Mouse (Mus musculus): ENCODE measurements at regions not wholly inside any gene's neighbourhood (a gene's known extent, or its start where the extent isn't known, plus 50 kb on each side); places are given as distances from the start of the nearest gene placed in this dataset.

DNA sequence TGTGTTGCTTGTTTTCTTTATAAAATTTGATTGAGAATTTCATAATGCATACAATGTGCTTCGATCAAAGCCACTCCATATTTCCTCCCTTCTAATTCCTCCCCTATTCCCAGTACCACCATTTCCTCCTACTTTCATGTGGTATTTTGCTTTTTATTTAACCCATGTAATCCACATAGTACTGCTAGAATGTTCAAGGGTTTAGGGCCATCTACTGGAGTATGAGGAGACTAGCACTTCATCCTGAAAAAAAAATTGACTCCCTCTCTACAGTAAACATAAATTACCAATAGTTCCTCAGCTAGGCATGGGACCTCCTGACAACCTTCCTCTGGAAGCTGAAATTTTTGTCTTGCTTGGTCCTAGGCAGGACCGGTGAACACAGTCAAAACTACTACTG, 163.0 kb downstream of the Gpr165 start:
- no peak for DNase-seq (ENCODE audit: low spot score in 2 of 2)

DNA sequence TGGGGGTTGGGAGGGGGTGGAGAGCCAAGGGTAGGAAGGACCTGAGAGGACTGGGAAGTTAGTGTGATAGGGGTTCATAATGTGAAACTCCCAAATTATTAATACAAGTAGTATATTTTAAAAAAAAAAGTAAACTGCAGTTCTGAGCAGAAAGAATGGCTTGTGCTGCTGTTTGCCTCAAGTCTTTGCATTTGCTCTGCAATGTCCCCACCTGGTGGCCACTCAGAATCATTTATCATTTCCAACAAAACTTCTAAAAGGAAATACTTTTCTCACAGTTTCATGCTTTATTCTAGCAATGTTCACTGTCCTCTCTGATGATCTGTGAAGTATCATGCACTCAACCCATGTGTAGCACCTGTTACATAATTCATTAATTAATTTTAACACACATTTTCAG, 165.5 kb downstream of the Gpr165 start:
- peak in 1 of 2 experiments; percentile 3 for DNase-seq (ENCODE audit: low spot score in 2 of 2)

DNA sequence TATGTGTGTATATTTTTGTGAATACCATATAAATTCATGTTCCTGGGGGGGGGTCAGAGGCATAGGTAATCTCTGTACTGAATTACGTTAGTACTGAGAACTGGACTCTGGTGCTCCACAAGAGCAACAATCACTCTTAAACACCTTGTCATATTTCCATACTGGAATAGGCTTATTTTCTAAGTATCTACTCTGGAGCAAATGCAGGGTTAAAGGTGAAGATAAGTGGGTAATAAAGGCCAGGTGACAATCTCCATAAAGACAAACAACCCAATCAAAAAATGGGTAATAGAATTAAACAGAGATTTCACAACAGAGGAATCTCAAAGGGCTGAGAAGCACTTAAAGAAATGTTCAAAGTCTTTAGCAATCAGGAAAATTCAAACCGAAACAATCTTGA, 165.9 kb downstream of the Gpr165 start:
- DNase-seq (ENCODE audit: low spot score in 2 of 2), result no peak

DNA sequence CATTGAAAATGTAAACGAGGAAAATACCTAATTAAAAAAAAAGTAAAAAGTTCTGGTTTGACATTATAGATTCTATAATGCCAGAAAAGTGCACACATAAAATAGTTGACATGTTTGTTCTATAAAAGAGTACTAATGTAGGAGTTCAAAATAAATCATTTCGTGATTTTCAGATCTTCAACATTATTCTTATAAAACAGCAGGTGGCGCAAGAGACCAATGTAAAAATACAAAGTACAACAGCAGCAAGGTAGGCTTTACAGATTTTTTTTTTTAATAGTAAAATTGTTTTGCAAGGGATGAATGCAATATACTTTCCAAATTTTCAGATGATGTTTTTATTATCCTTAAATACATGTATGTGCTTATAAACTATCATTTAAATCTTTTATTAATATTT, 171.8 kb upstream of the Pgr15l start:
- DNase-seq (ENCODE audit: low spot score in 2 of 2), result no peak
